Mouse (Mus musculus) heart, adult 2 months (tissue): ENCODE data around the gene BC005624. TPM values are rescaled to one million over a fixed set of nuclear protein-coding genes. Genes with fewer than 3 reads are reported as not detected.

Source experiments
- DNase-seq, 2 experiments: peaks; one replicate each; pipeline ENCODE4 v3.0.0; 2021
- H3K27ac ChIP-seq: fragments of 200-600 bp; 2 replicates; pipeline ENCODE4 v1.8.1; 2022
- H3K27me3 ChIP-seq: fragments of 200-500 bp; 2 replicates; pipeline ENCODE4 v1.6.1; 2012; ENCODE audit warnings: mild to moderate bottlenecking, low read length, inconsistent platforms, mixed read lengths; ENCODE audit not compliant: control insufficient read depth, insufficient read depth
- H3K36me3 ChIP-seq: fragments of 200-500 bp; 2 replicates; pipeline ENCODE4 v1.6.1; 2012; ENCODE audit warnings: low read length, inconsistent platforms; ENCODE audit not compliant: control insufficient read depth, insufficient read depth
- H3K4me1 ChIP-seq: fragments of 200-500 bp; 2 replicates; pipeline ENCODE4 v1.6.1; 2011; ENCODE audit warnings: low read length; ENCODE audit not compliant: control insufficient read depth, insufficient read depth
- H3K4me3 ChIP-seq: fragments of 200-600 bp; 2 replicates; pipeline ENCODE4 v1.8.1; 2022
- H3K79me2 ChIP-seq: fragments of 200-500 bp; replicated peaks from 2 replicates; pipeline ENCODE4 v1.6.1; 2012; ENCODE audit warnings: mild to moderate bottlenecking, inconsistent platforms, low read length, moderate library complexity, mixed read lengths; ENCODE audit not compliant: control insufficient read depth, insufficient read depth
- H3K9ac ChIP-seq: fragments of 200-500 bp; 2 replicates; pipeline ENCODE4 v1.6.1; 2012; ENCODE audit warnings: low read depth, mild to moderate bottlenecking, control low read depth, inconsistent platforms, low read length, mixed read lengths
- CTCF ChIP-seq: fragments of 200-600 bp; IDR thresholded peaks from 2 replicates; pipeline ENCODE4 v1.8.1; 2022; ENCODE audit warnings: antibody characterized with exemption, mild to moderate bottlenecking, moderate library complexity
- EP300 ChIP-seq: fragments of 200-500 bp; IDR thresholded peaks from 2 replicates; pipeline ENCODE4 v1.6.1; 2011; ENCODE audit warnings: low read depth, low read length, control low read depth; ENCODE audit not compliant: insufficient read depth
- POLR2A ChIP-seq: fragments of 200-500 bp; IDR thresholded peaks from 2 replicates; pipeline ENCODE4 v1.6.1; 2011; ENCODE audit warnings: mild to moderate bottlenecking, low read depth, low read length, control low read depth; ENCODE audit not compliant: insufficient read depth
- WGBS: fragments of 180-500 bp; shearing (Covaris S2); methylation state at CpG from one replicate; pipeline ENCODE4 v1.1.7; 2018; 5-methylcytosine and 5-hydroxymethylcytosine counted together
- intact Hi-C: fragments of 180-260 bp; cut with DNase I; formaldehyde crosslinking; loops from one replicate; pipeline ENCODE4 v1.15.1; 2025
- polyA plus RNA-seq: library from polyadenylated mRNA; depleted of rRNA; stranded (reverse); fragments of >200 nt; gene quantifications from 2 replicates; pipeline ENCODE4 v1.2.3, GENCODE M21; 2012
- total RNA-seq, 2 experiments: library from RNA; stranded (reverse); gene quantifications; 2 replicates each; pipeline ENCODE4 v1.2.3; 2021

The BC005624 gene
- total and polyA plus RNA-seq, 3 experiments = 14.7 to 21.7 (median 20.6) TPM

GRCm38 (mm10) chr2:30990221-30990620 lies 8.2 kb upstream of the BC005624 start:
- WGBS = 84% methylated on average over 9 of the region's 9 CpGs
- Histone ChIP-seq H3K36me3 (no peaks in the 10 kb centered on the region), H3K4me3 (no peak overlapping the region), H3K27me3 (no peaks in the 10 kb centered on the region), H3K27ac (no peak overlapping the region), H3K4me1 (no peaks in the 10 kb centered on the region), H3K9ac (no peak overlapping the region), H3K79me2 (no peaks in the 10 kb centered on the region)
- DNase-seq = no peak
- intact Hi-C loops = no loop called here
- TF ChIP-seq POLR2A = no peak
- TF ChIP-seq EP300 = no peak
- no peak for TF ChIP-seq CTCF

GRCm38 (mm10) chr2:30985111-30986020 lies 3.4 kb upstream of the BC005624 start:
- TF ChIP-seq CTCF = no peak
- TF ChIP-seq POLR2A = no peak
- TF ChIP-seq EP300 = no peak
- Histone ChIP-seq H3K9ac (no peak overlapping the region), H3K79me2 (0 out of 2 replicates have a peak, but pooled peaks cover 2% of the 10 kb centered on the region), H3K4me3 (no peak overlapping the region), H3K4me1 (peaks cover 3% of the 10 kb centered on the region; the same call in 1 of the 2 replicates), H3K27ac (no peak overlapping the region), H3K36me3 (no peaks in the 10 kb centered on the region), H3K27me3 (no peaks in the 10 kb centered on the region)
- peak in 1 of 2 experiments; percentile 49 for DNase-seq
- WGBS = 37% methylated on average over 17 of the region's 17 CpGs
- intact Hi-C loops = loop anchor here (10.0 kb wide), 1 partner anchor 1181 kb away; the partner anchor contains the start of gene Slc27a4

GRCm38 (mm10) chr2:30983024-30983423 lies 1.0 kb upstream of the BC005624 start:
- intact Hi-C loops = loop anchor here (10.0 kb wide), 1 partner anchor 1178 kb away; the partner anchor contains the start of gene Slc27a4
- H3K36me3 ChIP-seq = no peaks in the 10 kb centered on the region
- no peak overlapping the region for H3K27ac ChIP-seq
- 0 out of 2 replicates have a peak, but pooled peaks cover 2% of the 10 kb centered on the region for H3K79me2 ChIP-seq
- H3K27me3 ChIP-seq = no peaks in the 10 kb centered on the region
- no peak for DNase-seq
- WGBS = 54% methylated on average over 7 of the region's 7 CpGs
- H3K4me1 ChIP-seq = peaks cover 3% of the 10 kb centered on the region; the same call in 1 of the 2 replicates
- no peak overlapping the region for H3K9ac ChIP-seq
- H3K4me3 ChIP-seq = no peak overlapping the region
- TF ChIP-seq CTCF = no peak
- no peak for TF ChIP-seq POLR2A
- no peak for TF ChIP-seq EP300

- TF ChIP-seq CTCF (no peak), EP300 (peak; percentile 54; the same call in 1 of the 2 replicates), POLR2A (peak; percentile 73)
- Histone ChIP-seq H3K4me3 (peak within 1 kb of the TSS; percentile 99), H3K36me3 (no peaks in the 10 kb centered on the region), H3K27me3 (no peaks in the 10 kb centered on the region), H3K4me1 (peaks cover 4% of the 10 kb centered on the region), H3K9ac (peak within 1 kb of the TSS; percentile 100), H3K79me2 (peaks cover 2% of the 10 kb centered on the region), H3K27ac (peak within 1 kb of the TSS; percentile 79)
- peak; percentile 91 for DNase-seq
- intact Hi-C loops = no loop called here
- WGBS = 2% methylated on average over 59 of the region's 59 CpGs
These were observed 14.4 kb downstream of the BC005624 start, which contains the start of gene Tor1a for GRCm38 (mm10) chr2:30967352-30968327. Gene Tor1a, minus strand, starts transcription at chr2:30967933.

GRCm38 (mm10) chr2:30966826-30967225 lies 15.2 kb downstream of the BC005624 start:
- intact Hi-C loops = no loop called here
- no peak for DNase-seq
- WGBS = 14% methylated on average over 16 of the region's 16 CpGs
- Histone ChIP-seq H3K36me3 (no peaks in the 10 kb centered on the region), H3K27ac (no peak overlapping the region), H3K79me2 (peaks cover 2% of the 10 kb centered on the region), H3K9ac (peak overlapping the region; percentile 100), H3K27me3 (no peaks in the 10 kb centered on the region), H3K4me1 (peaks cover 4% of the 10 kb centered on the region), H3K4me3 (peak overlapping the region; percentile 99)
- TF ChIP-seq CTCF (no peak), POLR2A (no peak), EP300 (no peak)
